9 mouse cellular contexts compared by ENCODE assay signal in genomic region chr12:49373821-49374605, GRCm38 (mm10). TPM values are rescaled to one million over a fixed set of nuclear protein-coding genes. Genes with fewer than 3 reads are reported as not detected.
DNase-seq lines count a peak whose midpoint lies in the region; ATAC-seq and TF ChIP-seq lines count a peak whose summit lies in the region.
"Had no signal": no experiment of that assay in that cellular context is flagged by ENCODE, and none has a peak within 500 bp of the region (broad histone marks: within the 10 kb centered on the region; RNA-seq: fewer than 3 reads in every experiment).

No protein-coding gene starts in this region.

- DNase-seq in kidney, postnatal 0 days (ENCODE audit: low spot score), result no peak
- no peak for DNase-seq in kidney, adult 9 months
- DNase-seq in embryo, embryonic 10 days (ENCODE audit: low spot score), result peak; percentile 38
- no peak for DNase-seq in cerebellum, adult 11 months
- no peak for DNase-seq in right cerebral cortex, postnatal 36 days (ENCODE audit: low spot score in 2 of 2)

- no peak for ATAC-seq in kidney, postnatal 0 days (replicated peaks; ENCODE audit: low FRiP score, low read depth)
- ATAC-seq in hindbrain, embryonic 13.5 days (ENCODE audit: low FRiP score), result no peak
- ATAC-seq in midbrain, embryonic 16.5 days, result no peak
- ATAC-seq in activated CD4-positive, CD25-positive, alpha-beta regulatory T cell, adult 4 months, result no peak

- H3K4me1 ChIP-seq in kidney, postnatal 0 days (replicated peaks; ENCODE audit: insufficient read depth, low read length), result no peaks in the 10 kb centered on the region
- peaks cover 8% of the 10 kb centered on the region; the same call in 1 of the 2 replicates for H3K4me1 ChIP-seq in hindbrain, embryonic 13.5 days (replicated peaks)
- peaks cover 4% of the 10 kb centered on the region for H3K4me1 ChIP-seq in midbrain, embryonic 16.5 days (ENCODE audit: control insufficient read depth, insufficient read depth, low read length)

- H3K4me2 ChIP-seq in kidney, postnatal 0 days (ENCODE audit: low read length), result peak overlapping the region; percentile 50
- peak overlapping the region; percentile 34 for H3K4me2 ChIP-seq in hindbrain, embryonic 13.5 days
- H3K4me2 ChIP-seq in midbrain, embryonic 16.5 days (ENCODE audit: low read length), result peak overlapping the region; percentile 44

- no peak for TF ChIP-seq CTCF in kidney, postnatal 0 days (IDR thresholded peaks at IDR 0.05; ENCODE audit: low read depth)

- H3K27ac ChIP-seq in kidney, postnatal 0 days, result no peak overlapping the region
- no peak overlapping the region for H3K27ac ChIP-seq in hindbrain, embryonic 13.5 days
- no peak overlapping the region for H3K27ac ChIP-seq in midbrain, embryonic 16.5 days (ENCODE audit: low read length)

- H3K9me3 ChIP-seq in kidney, postnatal 0 days (replicated peaks; ENCODE audit: low read length), result no peaks in the 10 kb centered on the region
- no peaks in the 10 kb centered on the region for H3K9me3 ChIP-seq in hindbrain, embryonic 13.5 days
- no peaks in the 10 kb centered on the region for H3K9me3 ChIP-seq in midbrain, embryonic 16.5 days (replicated peaks; ENCODE audit: control insufficient read depth, low read length, poor library complexity, severe bottlenecking)

- H3K27me3 ChIP-seq in kidney, postnatal 0 days (ENCODE audit: insufficient read depth, low read length), result peaks cover 64% of the 10 kb centered on the region
- H3K27me3 ChIP-seq in hindbrain, embryonic 13.5 days, result peaks cover 94% of the 10 kb centered on the region
- H3K27me3 ChIP-seq in midbrain, embryonic 16.5 days (ENCODE audit: control insufficient read depth, insufficient read depth, low read depth, low read length), result peaks cover 59% of the 10 kb centered on the region

- WGBS in kidney, postnatal 0 days, result 2% methylated on average over 24 of the region's 24 CpGs
- 2% methylated on average over 24 of the region's 24 CpGs for WGBS in hindbrain, embryonic 13.5 days
- WGBS in midbrain, embryonic 16.5 days, result under 1% methylated on average over 24 of the region's 24 CpGs

- no peaks in the 10 kb centered on the region for H3K36me3 ChIP-seq in kidney, postnatal 0 days (ENCODE audit: insufficient read depth, low read length)
- H3K36me3 ChIP-seq in hindbrain, embryonic 13.5 days, result no peaks in the 10 kb centered on the region
- no peaks in the 10 kb centered on the region for H3K36me3 ChIP-seq in midbrain, embryonic 16.5 days (ENCODE audit: control insufficient read depth, insufficient read depth, low read length)

- H3K9ac ChIP-seq in kidney, postnatal 0 days (ENCODE audit: low read depth, low read length), result no peak overlapping the region
- H3K9ac ChIP-seq in hindbrain, embryonic 13.5 days, result no peak overlapping the region
- H3K9ac ChIP-seq in midbrain, embryonic 16.5 days (ENCODE audit: low read depth, low read length), result no peak overlapping the region

- H3K4me3 ChIP-seq in kidney, postnatal 0 days (replicated peaks; ENCODE audit: low read depth, low read length), result peak overlapping the region; percentile 26; the same call in 1 of the 2 replicates
- peak overlapping the region; percentile 4; the same call in 1 of the 2 replicates for H3K4me3 ChIP-seq in hindbrain, embryonic 13.5 days
- H3K4me3 ChIP-seq in midbrain, embryonic 16.5 days (ENCODE audit: low read depth, low read length), result peak overlapping the region; percentile 20

RNA-seq across cellular contexts. Expression of gene Foxg1, which starts 8.4 kb away (rescaled TPM):
- polyA plus RNA-seq in kidney, postnatal 0 days (2015; fragmentation: Nextera tagmentation; extraction: Ambion mirVana), result not detected in 2 replicates
- polyA plus RNA-seq in hindbrain, embryonic 13.5 days (2015; fragmentation: Nextera tagmentation; extraction: Ambion mirVana), result 0.40 and 0.44 TPM in 2 replicates
- polyA plus RNA-seq in midbrain, embryonic 16.5 days (2015; fragmentation: Nextera tagmentation; extraction: Ambion mirVana), result 1.7 and 2.5 TPM in 2 replicates
- polyA plus RNA-seq in activated CD4-positive, CD25-positive, alpha-beta regulatory T cell, adult 4 months (2017; shearing (Covaris generic)), result not detected
- polyA plus RNA-seq: gonadal fat pad, adult 2 months had no signal

RNA-seq across cellular contexts. Expression of gene Gm43517, which starts 11.0 kb away (rescaled TPM):
- polyA plus RNA-seq in kidney, postnatal 0 days (2015; fragmentation: Nextera tagmentation; extraction: Ambion mirVana), result not detected in 2 replicates
- not detected in 2 replicates for polyA plus RNA-seq in hindbrain, embryonic 13.5 days (2015; fragmentation: Nextera tagmentation; extraction: Ambion mirVana)
- 0.10 TPM in 1 of 2 replicates, not detected in the other for polyA plus RNA-seq in midbrain, embryonic 16.5 days (2015; fragmentation: Nextera tagmentation; extraction: Ambion mirVana)
- polyA plus RNA-seq in activated CD4-positive, CD25-positive, alpha-beta regulatory T cell, adult 4 months (2017; shearing (Covaris generic)), result not detected
- polyA plus RNA-seq: gonadal fat pad, adult 2 months had no signal
